Mouse (Mus musculus): ENCODE measurements around the gene Ptpn14. TPM values are rescaled to one million over a fixed set of nuclear protein-coding genes. Genes with fewer than 3 reads are reported as not detected.

Gene Ptpn14
- total and polyA plus RNA-seq, 3 experiments: 11.9 to 30.1 (median 29.3) TPM

DNA sequence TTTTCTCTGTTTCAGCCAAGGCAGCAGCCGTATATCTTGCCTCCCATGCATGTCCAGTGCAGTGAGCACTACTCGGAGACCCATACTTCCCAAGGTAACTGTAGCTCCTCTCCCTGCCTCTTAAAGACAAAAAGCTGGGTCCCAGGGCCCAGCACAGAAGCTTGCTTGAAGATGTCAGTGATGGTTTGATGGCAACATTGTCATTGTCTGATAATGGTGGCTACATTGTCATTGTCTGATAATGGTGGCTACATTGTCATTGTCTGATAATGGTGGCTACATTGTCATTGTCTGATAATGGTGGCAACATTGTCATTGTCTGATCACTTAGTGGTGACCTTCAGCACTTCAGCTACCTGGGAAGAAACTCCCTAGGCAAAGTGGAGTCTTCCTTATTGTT lies 118.3 kb downstream of the Ptpn14 start:
- 93% methylated on average over 2 of the region's 2 CpGs for WGBS

DNA sequence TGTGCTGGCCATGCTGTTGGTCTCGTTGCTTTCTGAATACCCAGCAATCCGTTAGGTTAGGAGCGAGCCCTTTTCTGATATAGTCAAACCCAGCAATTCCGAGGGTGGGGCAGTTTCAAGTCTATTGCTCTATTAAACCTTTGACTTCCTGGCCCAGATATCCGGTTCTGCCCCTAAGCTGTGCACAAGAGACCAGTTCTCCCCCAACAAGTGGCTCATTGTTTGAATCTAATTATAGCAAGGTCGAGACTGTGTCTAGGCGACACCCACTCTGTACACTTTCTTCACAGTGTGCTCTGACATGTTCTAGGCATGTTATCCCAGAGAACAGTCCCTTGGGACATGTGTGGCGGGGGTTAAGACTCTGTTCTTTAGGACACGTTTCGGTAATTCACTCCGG lies 121.5 kb downstream of the Ptpn14 start:
- H3K4me3 ChIP-seq: peak overlapping the region; percentile 16; the same call in 1 of the 2 replicates
- H3K36me3 ChIP-seq (ENCODE audit: control insufficient read depth, insufficient read depth, low read length): no peaks in the 10 kb centered on the region

More for the DNA sequence above, 118.3 kb downstream of the Ptpn14 start:
- H3K79me2 ChIP-seq (replicated peaks; ENCODE audit: control insufficient read depth, insufficient read depth, low read length): no peaks in the 10 kb centered on the region
- H3K36me3 ChIP-seq (ENCODE audit: control insufficient read depth, insufficient read depth, low read length): no peaks in the 10 kb centered on the region
- no peak overlapping the region for H3K4me3 ChIP-seq
- H3K9ac ChIP-seq (ENCODE audit: low read depth, low read length): no peak overlapping the region
- no peak for DNase-seq
- H3K4me1 ChIP-seq (ENCODE audit: control insufficient read depth, insufficient read depth, low read length): no peaks in the 10 kb centered on the region; the same call in 1 of the 2 replicates
- intact Hi-C loops (cut with DNase I): no loop called here
- H3K27me3 ChIP-seq (ENCODE audit: control insufficient read depth, insufficient read depth, low read length): no peaks in the 10 kb centered on the region
- no peak overlapping the region for H3K27ac ChIP-seq
- TF ChIP-seq CTCF (IDR thresholded peaks at IDR 0.05): no peak
- no peak for TF ChIP-seq EP300 (IDR thresholded peaks at IDR 0.05; ENCODE audit: insufficient read depth, low read depth, low read length)
- TF ChIP-seq POLR2A (IDR thresholded peaks at IDR 0.05; ENCODE audit: insufficient read depth, low read depth, low read length): no peak

GRCm38 (mm10) chr1:189852051-189852450 lies 124.0 kb downstream of the Ptpn14 start:
- no peak overlapping the region for H3K4me3 ChIP-seq
- no peaks in the 10 kb centered on the region for H3K79me2 ChIP-seq (replicated peaks; ENCODE audit: control insufficient read depth, insufficient read depth, low read length)
- WGBS: 85% methylated on average over 5 of the region's 5 CpGs
- H3K9ac ChIP-seq (ENCODE audit: low read depth, low read length): no peak overlapping the region
- no peaks in the 10 kb centered on the region for H3K36me3 ChIP-seq (ENCODE audit: control insufficient read depth, insufficient read depth, low read length)
- no peaks in the 10 kb centered on the region for H3K27me3 ChIP-seq (ENCODE audit: control insufficient read depth, insufficient read depth, low read length)
- TF ChIP-seq EP300 (IDR thresholded peaks at IDR 0.05; ENCODE audit: insufficient read depth, low read depth, low read length) (no peak), POLR2A (IDR thresholded peaks at IDR 0.05; ENCODE audit: insufficient read depth, low read depth, low read length) (no peak), CTCF (IDR thresholded peaks at IDR 0.05) (no peak)
- DNase-seq: no peak
- no peaks in the 10 kb centered on the region; the same call in 1 of the 2 replicates for H3K4me1 ChIP-seq (ENCODE audit: control insufficient read depth, insufficient read depth, low read length)
- no peak overlapping the region for H3K27ac ChIP-seq
- intact Hi-C loops (cut with DNase I): no loop called here

More for the DNA sequence above, 121.5 kb downstream of the Ptpn14 start:
- Histone ChIP-seq H3K79me2 (replicated peaks; ENCODE audit: control insufficient read depth, insufficient read depth, low read length) (no peaks in the 10 kb centered on the region), H3K27me3 (ENCODE audit: control insufficient read depth, insufficient read depth, low read length) (no peaks in the 10 kb centered on the region), H3K27ac (peak overlapping the region; percentile 36), H3K9ac (ENCODE audit: low read depth, low read length) (no peak overlapping the region), H3K4me1 (ENCODE audit: control insufficient read depth, insufficient read depth, low read length) (no peaks in the 10 kb centered on the region; the same call in 1 of the 2 replicates)
- TF ChIP-seq EP300 (IDR thresholded peaks at IDR 0.05; ENCODE audit: insufficient read depth, low read depth, low read length) (no peak), CTCF (IDR thresholded peaks at IDR 0.05) (no peak), POLR2A (IDR thresholded peaks at IDR 0.05; ENCODE audit: insufficient read depth, low read depth, low read length) (no peak)
- DNase-seq: peak in 1 of 2 experiments; percentile 22
- intact Hi-C loops (cut with DNase I): loop anchor here (1.0 kb wide), 1 partner anchor 32 kb away; no protein-coding TSS in a partner anchor
- 42% methylated on average over 11 of the region's 11 CpGs for WGBS

GRCm38 (mm10) chr1:189852456-189852855 lies 124.4 kb downstream of the Ptpn14 start:
- H3K27me3 ChIP-seq (ENCODE audit: control insufficient read depth, insufficient read depth, low read length): no peaks in the 10 kb centered on the region
- intact Hi-C loops (cut with DNase I): no loop called here
- DNase-seq: peak in 1 of 2 experiments; percentile 43
- no peak overlapping the region for H3K9ac ChIP-seq (ENCODE audit: low read depth, low read length)
- WGBS: 86% methylated on average over 7 of the region's 7 CpGs
- no peak overlapping the region for H3K4me3 ChIP-seq
- no peaks in the 10 kb centered on the region for H3K79me2 ChIP-seq (replicated peaks; ENCODE audit: control insufficient read depth, insufficient read depth, low read length)
- no peaks in the 10 kb centered on the region; the same call in 1 of the 2 replicates for H3K4me1 ChIP-seq (ENCODE audit: control insufficient read depth, insufficient read depth, low read length)
- TF ChIP-seq POLR2A (IDR thresholded peaks at IDR 0.05; ENCODE audit: insufficient read depth, low read depth, low read length) (no peak), CTCF (IDR thresholded peaks at IDR 0.05) (no peak), EP300 (IDR thresholded peaks at IDR 0.05; ENCODE audit: insufficient read depth, low read depth, low read length) (no peak)
- no peak overlapping the region for H3K27ac ChIP-seq
- no peaks in the 10 kb centered on the region for H3K36me3 ChIP-seq (ENCODE audit: control insufficient read depth, insufficient read depth, low read length)

- H3K9ac ChIP-seq (ENCODE audit: low read depth, low read length): no peak overlapping the region
- H3K36me3 ChIP-seq (ENCODE audit: control insufficient read depth, insufficient read depth, low read length): no peaks in the 10 kb centered on the region; the same call in 1 of the 2 replicates
- no peaks in the 10 kb centered on the region for H3K27me3 ChIP-seq (ENCODE audit: control insufficient read depth, insufficient read depth, low read length)
- no peak for DNase-seq
- no peaks in the 10 kb centered on the region for H3K4me1 ChIP-seq (ENCODE audit: control insufficient read depth, insufficient read depth, low read length)
- 85% methylated on average over 13 of the region's 13 CpGs for WGBS
- no peak overlapping the region for H3K27ac ChIP-seq
- intact Hi-C loops (cut with DNase I): no loop called here
- H3K79me2 ChIP-seq (replicated peaks; ENCODE audit: control insufficient read depth, insufficient read depth, low read length): no peaks in the 10 kb centered on the region
- no peak for TF ChIP-seq CTCF (IDR thresholded peaks at IDR 0.05)
- TF ChIP-seq EP300 (IDR thresholded peaks at IDR 0.05; ENCODE audit: insufficient read depth, low read depth, low read length): no peak
- no peak for TF ChIP-seq POLR2A (IDR thresholded peaks at IDR 0.05; ENCODE audit: insufficient read depth, low read depth, low read length)
- no peak overlapping the region for H3K4me3 ChIP-seq
Observed at GRCm38 (mm10) chr1:189854646-189855045, 126.6 kb downstream of the Ptpn14 start.

DNA sequence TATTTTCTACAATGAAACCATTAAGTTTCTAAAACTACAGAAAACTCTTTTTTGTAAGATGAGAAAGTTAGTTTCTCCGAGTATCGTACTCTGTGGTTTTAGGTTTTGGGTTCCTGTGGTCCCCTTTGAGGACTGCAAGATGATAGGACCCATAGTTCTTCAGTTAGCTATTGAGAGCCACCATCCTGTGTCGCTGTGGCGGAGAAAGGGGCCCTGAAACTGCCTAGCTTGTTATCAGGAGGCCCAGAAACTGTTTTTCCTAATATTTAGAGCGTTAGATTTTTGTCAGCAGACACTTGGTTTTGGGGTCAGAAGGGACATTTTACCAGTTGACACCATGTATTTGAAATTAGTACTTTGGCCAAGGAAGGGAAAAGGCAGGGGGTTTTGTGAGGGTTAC lies 127.7 kb downstream of the Ptpn14 start:
- H3K4me3 ChIP-seq: no peak overlapping the region
- no peaks in the 10 kb centered on the region; the same call in 1 of the 2 replicates for H3K36me3 ChIP-seq (ENCODE audit: control insufficient read depth, insufficient read depth, low read length)
- no peak overlapping the region for H3K27ac ChIP-seq
- DNase-seq: no peak
- intact Hi-C loops (cut with DNase I): no loop called here
- peaks cover 1% of the 10 kb centered on the region; the same call in 1 of the 2 replicates for H3K4me1 ChIP-seq (ENCODE audit: control insufficient read depth, insufficient read depth, low read length)
- H3K9ac ChIP-seq (ENCODE audit: low read depth, low read length): no peak overlapping the region
- 96% methylated on average over 5 of the region's 5 CpGs for WGBS
- H3K27me3 ChIP-seq (ENCODE audit: control insufficient read depth, insufficient read depth, low read length): no peaks in the 10 kb centered on the region
- H3K79me2 ChIP-seq (replicated peaks; ENCODE audit: control insufficient read depth, insufficient read depth, low read length): no peaks in the 10 kb centered on the region
- TF ChIP-seq POLR2A (IDR thresholded peaks at IDR 0.05; ENCODE audit: insufficient read depth, low read depth, low read length): no peak
- TF ChIP-seq EP300 (IDR thresholded peaks at IDR 0.05; ENCODE audit: insufficient read depth, low read depth, low read length): no peak
- TF ChIP-seq CTCF (IDR thresholded peaks at IDR 0.05): no peak
